Mouse (Mus musculus) stomach, postnatal 0 days (tissue): Measurements from ENCODE around the gene Fxyd5.

ENCODE experiments used
- CTCF ChIP-seq: IDR thresholded peaks from 2 replicates; pipeline ENCODE4 v1.5.1; 2016; ENCODE audit warnings: antibody characterized with exemption, low read depth, mild to moderate bottlenecking, moderate library complexity
- EP300 ChIP-seq: optimal IDR thresholded peaks from 2 replicates; pipeline ENCODE3; 2016; ENCODE audit warnings: antibody characterized with exemption

GRCm38 (mm10) chr7:31007775-31008174 lies 34.5 kb downstream of the Fxyd5 start:
- TF ChIP-seq EP300 (no peak), CTCF (no peak)
